Mouse (Mus musculus) testis, postnatal 10 days (tissue): ENCODE measurements around the gene Ndnf.

ENCODE experiments used
- DNase-seq: peaks from one replicate; pipeline ENCODE4 v3.0.0; 2021; ENCODE audit warnings: low spot score

Gene Ndnf

GRCm38 (mm10) chr6:65758214-65758613 lies 86.8 kb downstream of the Ndnf start:
- DNase-seq: no peak

GRCm38 (mm10) chr6:65759174-65759573 lies 87.8 kb downstream of the Ndnf start:
- DNase-seq: no peak

- DNase-seq: no peak
These were observed 88.7 kb downstream of the Ndnf start for GRCm38 (mm10) chr6:65760073-65760472.
